Mouse (Mus musculus) bone marrow, adult 2 months (tissue): ENCODE data around the gene H2-Q10.

Experiments
- CTCF ChIP-seq: fragments of 200-500 bp; IDR thresholded peaks from 2 replicates; pipeline ENCODE4 v1.5.1; 2011; ENCODE audit warnings: low read length, control low read depth; ENCODE audit not compliant: control insufficient read depth, insufficient read depth
- POLR2A ChIP-seq: fragments of 200-500 bp; IDR thresholded peaks from 2 replicates; pipeline ENCODE4 v1.6.1; 2011; ENCODE audit warnings: low read depth, mild to moderate bottlenecking, control low read depth, low read length, borderline replicate concordance; ENCODE audit not compliant: control insufficient read depth

DNA sequence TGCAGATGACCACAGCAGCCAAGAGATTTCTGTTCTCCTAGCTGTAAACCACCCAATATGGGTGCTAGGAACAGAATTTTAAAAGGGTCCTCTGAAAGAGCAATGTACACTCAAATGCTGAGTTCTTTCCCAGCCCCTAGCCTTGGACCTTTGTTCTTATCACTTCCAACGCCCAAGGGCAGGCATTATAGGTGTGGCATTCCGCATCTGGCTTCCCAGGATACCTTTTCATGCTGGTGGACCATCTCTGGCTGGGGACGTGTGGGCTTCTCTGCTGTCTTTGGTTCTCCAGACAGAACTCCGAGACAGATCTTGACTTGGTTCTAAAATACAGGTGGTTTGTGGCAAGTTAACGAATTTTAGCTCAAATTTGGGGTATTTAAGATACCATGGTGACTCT, 32.9 kb downstream of the H2-Q10 start:
- TF ChIP-seq CTCF (no peak), POLR2A (no peak)
